Mouse (Mus musculus): ENCODE measurements around the gene Cgnl1. TPM values are rescaled to one million over a fixed set of nuclear protein-coding genes. Genes with fewer than 3 reads are reported as not detected.

Cgnl1 gene
- total and polyA plus RNA-seq, 3 experiments, result 0.03 TPM; not detected in 2

DNA sequence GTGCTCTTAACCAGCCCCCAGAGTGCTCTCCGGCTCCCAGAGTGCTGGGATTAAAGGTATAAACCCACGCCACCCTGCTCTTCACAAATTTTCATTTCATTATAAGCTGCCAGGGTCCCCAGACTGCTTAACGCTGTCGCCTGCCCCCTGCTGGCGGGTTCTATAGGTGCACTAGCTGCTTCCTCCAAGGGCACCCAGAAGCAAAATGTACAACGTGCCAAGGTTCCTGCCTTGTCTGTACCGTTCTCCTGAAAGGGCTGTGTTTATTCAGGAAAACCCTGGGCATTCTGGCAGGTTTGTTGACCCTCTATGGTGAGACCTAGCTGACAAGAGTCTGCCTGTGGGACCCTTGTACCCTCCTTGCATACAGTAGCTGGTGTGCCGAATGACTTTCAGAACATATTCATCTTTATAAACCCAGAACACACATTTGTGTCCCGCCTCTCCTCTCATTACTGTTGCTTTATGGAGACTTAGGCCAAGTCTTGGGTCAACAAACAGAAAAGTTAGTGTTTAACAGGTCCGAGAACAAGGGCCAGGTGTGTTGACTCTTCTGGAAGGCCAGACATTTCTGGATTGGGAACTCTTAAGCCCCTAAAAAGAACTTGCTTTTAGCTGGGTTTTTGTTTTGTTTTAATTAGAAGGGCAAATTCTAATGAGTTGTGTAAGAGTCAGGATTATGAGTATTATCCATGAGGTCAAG, 146.5 kb downstream of the Cgnl1 start:
- Histone ChIP-seq H3K36me3 (replicated peaks in 1 of 2; ENCODE audit: control insufficient read depth in 1 of 2, insufficient read depth in 1 of 2, low read length in 1 of 2) (no peaks in the 10 kb centered on the region), H3K4me3 (replicated peaks in 1 of 3; ENCODE audit: low read depth in 2 of 3, low read length in 2 of 3, poor library complexity in 1 of 3) (no peak overlapping the region), H3K27me3 (replicated peaks) (peaks cover 6% of the 10 kb centered on the region), H3K4me1 (ENCODE audit: control insufficient read depth in 1 of 2, insufficient read depth in 2 of 2) (peaks cover 2 to 8% of the 10 kb centered on the region in 2 experiments; a peak in 1 of 4 replicates), H3K27ac (ENCODE audit: insufficient read depth, low read depth) (no peak overlapping the region), H3K9me3 (replicated peaks; ENCODE audit: low read length) (no peaks in the 10 kb centered on the region), H3K9ac (ENCODE audit: insufficient read depth, low read depth) (no peak overlapping the region), H3K79me2 (replicated peaks; ENCODE audit: control insufficient read depth, extremely low read depth, insufficient read depth, poor library complexity, severe bottlenecking) (no peaks in the 10 kb centered on the region), H3K4me2 (ENCODE audit: insufficient read depth, low read depth, poor library complexity, severe bottlenecking) (no peak overlapping the region)
- dilution Hi-C loops (cut with MboI; ENCODE audit: extremely low pct_ligation_motif_present, extremely low pct_unique_long_range_greater_than_20kb, low sequenced_read_pairs) (no loop called here), in situ Hi-C loops (cut with MboI; ENCODE audit: low pct_ligation_motif_present, low pct_unique_long_range_greater_than_20kb, low sequenced_read_pairs) (loop anchor here (25.0 kb wide), 1 partner anchor 413 kb away; the partner anchor contains the start of gene Aldh1a2)
- DNase-seq (ENCODE audit: extremely low read depth), result peak; percentile 61
- TF ChIP-seq USF2 (conservative IDR thresholded peaks at IDR 0.05; ENCODE audit: low read depth, low read length) (no peak), HCFC1 (IDR thresholded peaks at IDR 0.05; ENCODE audit: low read depth, low read length) (no peak), USF1 (IDR thresholded peaks at IDR 0.05; ENCODE audit: low read depth, low read length) (no peak), ZC3H11A (IDR thresholded peaks at IDR 0.05; ENCODE audit: low read depth, low read length) (no peak), E2F4 (IDR thresholded peaks at IDR 0.05; ENCODE audit: insufficient replicate concordance, low read depth, low read length) (no peak), SMC3 (IDR thresholded peaks at IDR 0.05; ENCODE audit: low read depth, low read length) (peak; percentile 2; the same call in 1 of the 2 replicates), NELFE (IDR thresholded peaks at IDR 0.05; ENCODE audit: low read depth, low read length) (no peak), CTCF (conservative IDR thresholded peaks at IDR 0.05 in 1 of 2, IDR thresholded peaks at IDR 0.05 in 1 of 2; ENCODE audit: low read depth in 2 of 2, low read length in 2 of 2) (peak; percentile 56 to 69; a peak in 3 of 4 replicates)

DNA sequence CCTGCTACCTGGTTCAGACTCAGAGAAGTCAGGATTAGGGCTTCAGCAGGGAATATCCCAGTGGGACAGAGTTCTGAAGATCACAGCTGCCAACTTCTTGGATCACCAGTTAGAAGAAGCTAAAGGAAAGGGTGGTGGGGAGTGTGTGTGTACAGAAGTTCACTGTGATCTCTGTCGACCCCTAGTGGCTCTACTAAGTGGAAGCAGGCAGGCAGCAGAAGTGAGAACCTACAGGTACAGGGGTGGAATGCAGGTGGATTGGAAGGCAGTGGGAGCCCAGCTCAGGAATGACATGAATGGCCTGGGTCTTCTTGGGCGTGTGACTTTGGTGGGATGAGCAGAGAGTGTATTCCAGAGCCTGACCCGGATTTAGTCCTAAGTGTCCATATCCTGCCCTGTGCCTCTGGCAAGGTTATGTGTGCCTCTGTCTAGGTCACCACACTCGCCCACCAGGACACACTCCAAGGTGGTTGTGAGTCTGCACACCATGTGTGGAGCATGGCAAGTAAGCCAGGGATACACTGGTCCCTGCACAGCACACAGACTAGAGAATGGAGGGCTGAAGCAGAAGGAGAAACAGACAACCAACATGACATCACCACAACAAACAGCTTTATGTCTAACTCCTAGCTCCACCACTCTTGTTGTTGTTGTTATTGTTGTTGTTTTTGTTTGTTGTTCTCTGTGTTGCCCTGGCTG, 147.4 kb downstream of the Cgnl1 start:
- peak; percentile 70 for DNase-seq (ENCODE audit: extremely low read depth)
- no peak for TF ChIP-seq BHLHE40 (IDR thresholded peaks at IDR 0.05; ENCODE audit: low read depth, low read length)
- no peak for TF ChIP-seq ELF1 (IDR thresholded peaks at IDR 0.05; ENCODE audit: low read depth, low read length)
- TF ChIP-seq CTCF (conservative IDR thresholded peaks at IDR 0.05 in 1 of 2, IDR thresholded peaks at IDR 0.05 in 1 of 2; ENCODE audit: low read depth in 2 of 2, low read length in 2 of 2), result peak; percentile 84 to 93
- no peak for TF ChIP-seq SIN3A (IDR thresholded peaks at IDR 0.05; ENCODE audit: low read length)
- TF ChIP-seq SMC3 (IDR thresholded peaks at IDR 0.05; ENCODE audit: low read depth, low read length), result peak; percentile 34
- no peak for TF ChIP-seq UBTF (IDR thresholded peaks at IDR 0.05; ENCODE audit: low read depth, low read length)
- peak; percentile 60 for TF ChIP-seq RAD21 (IDR thresholded peaks at IDR 0.05; ENCODE audit: low read depth, low read length)
- no peak for TF ChIP-seq KAT2A (IDR thresholded peaks at IDR 0.05; ENCODE audit: insufficient replicate concordance, low read length)
- TF ChIP-seq RCOR1 (conservative IDR thresholded peaks at IDR 0.05; ENCODE audit: low read depth, low read length), result no peak
- H3K27me3 ChIP-seq (replicated peaks), result peaks cover 6% of the 10 kb centered on the region
- H3K4me3 ChIP-seq (replicated peaks in 1 of 3; ENCODE audit: low read depth in 2 of 3, low read length in 2 of 3, poor library complexity in 1 of 3), result no peak overlapping the region
- in situ Hi-C loops (cut with MboI; ENCODE audit: low pct_ligation_motif_present, low pct_unique_long_range_greater_than_20kb, low sequenced_read_pairs), result loop anchor here (25.0 kb wide), 1 partner anchor 412 kb away; the partner anchor contains the start of gene Aldh1a2
- no peak overlapping the region for H3K4me2 ChIP-seq (ENCODE audit: insufficient read depth, low read depth, poor library complexity, severe bottlenecking)
- H3K9ac ChIP-seq (ENCODE audit: insufficient read depth, low read depth), result no peak overlapping the region
- no peaks in the 10 kb centered on the region for H3K79me2 ChIP-seq (replicated peaks; ENCODE audit: control insufficient read depth, extremely low read depth, insufficient read depth, poor library complexity, severe bottlenecking)
- no peak overlapping the region for H3K27ac ChIP-seq (ENCODE audit: insufficient read depth, low read depth)
- dilution Hi-C loops (cut with MboI; ENCODE audit: extremely low pct_ligation_motif_present, extremely low pct_unique_long_range_greater_than_20kb, low sequenced_read_pairs), result no loop called here
- H3K9me3 ChIP-seq (replicated peaks; ENCODE audit: low read length), result no peaks in the 10 kb centered on the region
- H3K36me3 ChIP-seq (replicated peaks in 1 of 2; ENCODE audit: control insufficient read depth in 1 of 2, insufficient read depth in 1 of 2, low read length in 1 of 2), result no peaks in the 10 kb centered on the region
- H3K4me1 ChIP-seq (ENCODE audit: control insufficient read depth in 1 of 2, insufficient read depth in 2 of 2), result peaks cover 2 to 8% of the 10 kb centered on the region in 2 experiments; a peak in 1 of 4 replicates
